Mouse (Mus musculus): ENCODE measurements at regions not wholly inside any gene's neighbourhood (a gene's known extent, or its start where the extent isn't known, plus 50 kb on each side); places are given as distances from the start of the nearest gene placed in this dataset.

DNA sequence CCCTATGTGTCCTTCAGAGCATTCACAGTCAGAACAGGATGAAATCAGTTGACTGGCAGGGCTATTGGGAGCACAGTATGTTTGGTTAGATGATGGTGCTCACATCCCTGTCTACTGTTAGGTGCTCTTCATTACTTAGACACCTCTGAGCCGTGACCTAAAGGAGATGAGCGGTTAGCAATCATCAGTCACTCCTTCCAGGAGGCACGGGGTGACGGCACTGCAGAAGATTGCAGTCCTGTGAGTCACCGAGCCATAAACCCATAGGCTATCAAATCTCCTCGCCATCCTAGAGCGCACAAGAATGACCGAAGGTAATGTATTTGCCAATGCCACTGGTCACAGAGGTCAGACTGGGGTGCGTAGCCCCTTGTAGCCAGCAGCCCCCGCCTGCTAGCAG, 176.8 kb upstream of the Arl4c start:
- Histone ChIP-seq H3K79me2 (replicated peaks; ENCODE audit: control insufficient read depth, extremely low read depth, insufficient read depth, poor library complexity, severe bottlenecking) (no peaks in the 10 kb centered on the region), H3K4me1 (ENCODE audit: control insufficient read depth in 1 of 2, insufficient read depth in 2 of 2) (no peaks in the 10 kb centered on the region), H3K36me3 (replicated peaks in 1 of 2; ENCODE audit: control insufficient read depth in 1 of 2, insufficient read depth in 1 of 2, low read length in 1 of 2) (no peaks in the 10 kb centered on the region), H3K9me3 (replicated peaks; ENCODE audit: low read length) (peaks cover 63% of the 10 kb centered on the region), H3K27me3 (replicated peaks) (no peaks in the 10 kb centered on the region), H3K27ac (ENCODE audit: insufficient read depth, low read depth) (no peak overlapping the region), H3K4me2 (ENCODE audit: insufficient read depth, low read depth, poor library complexity, severe bottlenecking) (no peak overlapping the region), H3K9ac (ENCODE audit: insufficient read depth, low read depth) (no peak overlapping the region), H3K4me3 (replicated peaks in 1 of 3; ENCODE audit: low read depth in 2 of 3, low read length in 2 of 3, poor library complexity in 1 of 3) (no peak overlapping the region)
- dilution Hi-C loops (cut with MboI; ENCODE audit: extremely low pct_ligation_motif_present, extremely low pct_unique_long_range_greater_than_20kb, low sequenced_read_pairs): no loop called here
- in situ Hi-C loops (cut with MboI; ENCODE audit: low pct_ligation_motif_present, low pct_unique_long_range_greater_than_20kb, low sequenced_read_pairs): no loop called here
- no peak for DNase-seq (ENCODE audit: extremely low read depth)
- TF ChIP-seq PAX5 (IDR thresholded peaks at IDR 0.05; ENCODE audit: low read length): no peak
- TF ChIP-seq CHD2 (IDR thresholded peaks at IDR 0.05; ENCODE audit: low read length): no peak
- TF ChIP-seq TBP (conservative IDR thresholded peaks at IDR 0.05; ENCODE audit: low read depth, low read length): no peak
- no peak for TF ChIP-seq ZMIZ1 (IDR thresholded peaks at IDR 0.05; ENCODE audit: low read depth, low read length)
- no peak for TF ChIP-seq JUND (conservative IDR thresholded peaks at IDR 0.05; ENCODE audit: low read depth, low read length)
- no peak for TF ChIP-seq EP300 (IDR thresholded peaks at IDR 0.05; ENCODE audit: low read length)
- TF ChIP-seq POLR2AphosphoS2 (IDR thresholded peaks at IDR 0.05; ENCODE audit: low read depth, low read length): no peak
- TF ChIP-seq USF1 (IDR thresholded peaks at IDR 0.05; ENCODE audit: low read depth, low read length): no peak
- no peak for TF ChIP-seq NELFE (IDR thresholded peaks at IDR 0.05; ENCODE audit: low read depth, low read length)
- TF ChIP-seq USF2 (conservative IDR thresholded peaks at IDR 0.05; ENCODE audit: low read depth, low read length): no peak
- TF ChIP-seq JUN (IDR thresholded peaks at IDR 0.05; ENCODE audit: insufficient read depth, low read depth, low read length): no peak

DNA sequence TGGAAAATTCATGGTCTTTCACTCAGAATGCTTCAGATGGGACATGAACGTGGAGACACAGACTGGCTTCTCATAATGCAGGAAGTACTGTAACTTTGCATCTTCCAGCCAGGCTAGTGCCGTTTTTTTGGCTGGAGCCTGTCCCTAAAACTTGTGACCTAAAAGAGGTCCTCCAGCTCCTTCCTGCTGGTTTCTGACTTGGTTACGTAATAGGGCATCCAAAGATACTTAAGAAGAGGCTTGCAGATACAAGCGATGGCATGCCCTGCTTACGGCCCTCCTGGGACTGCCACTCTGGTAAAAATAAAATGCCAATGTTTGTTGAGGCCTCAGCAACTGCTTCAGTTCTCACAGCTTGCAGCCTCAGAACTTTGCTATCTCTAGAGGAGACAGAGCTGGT, 177.3 kb upstream of the Arl4c start:
- no peak for DNase-seq (ENCODE audit: extremely low read depth)
- Histone ChIP-seq H3K36me3 (replicated peaks in 1 of 2; ENCODE audit: control insufficient read depth in 1 of 2, insufficient read depth in 1 of 2, low read length in 1 of 2) (no peaks in the 10 kb centered on the region), H3K9me3 (replicated peaks; ENCODE audit: low read length) (peaks cover 61% of the 10 kb centered on the region), H3K4me3 (replicated peaks in 1 of 3; ENCODE audit: low read depth in 2 of 3, low read length in 2 of 3, poor library complexity in 1 of 3) (no peak overlapping the region), H3K27me3 (replicated peaks) (no peaks in the 10 kb centered on the region), H3K79me2 (replicated peaks; ENCODE audit: control insufficient read depth, extremely low read depth, insufficient read depth, poor library complexity, severe bottlenecking) (no peaks in the 10 kb centered on the region), H3K4me2 (ENCODE audit: insufficient read depth, low read depth, poor library complexity, severe bottlenecking) (no peak overlapping the region), H3K4me1 (ENCODE audit: control insufficient read depth in 1 of 2, insufficient read depth in 2 of 2) (no peaks in the 10 kb centered on the region), H3K27ac (ENCODE audit: insufficient read depth, low read depth) (no peak overlapping the region), H3K9ac (ENCODE audit: insufficient read depth, low read depth) (no peak overlapping the region)
- dilution Hi-C loops (cut with MboI; ENCODE audit: extremely low pct_ligation_motif_present, extremely low pct_unique_long_range_greater_than_20kb, low sequenced_read_pairs) (no loop called here), in situ Hi-C loops (cut with MboI; ENCODE audit: low pct_ligation_motif_present, low pct_unique_long_range_greater_than_20kb, low sequenced_read_pairs) (no loop called here)
- TF ChIP-seq RAD21 (IDR thresholded peaks at IDR 0.05; ENCODE audit: low read depth, low read length): no peak
- no peak for TF ChIP-seq CTCF (conservative IDR thresholded peaks at IDR 0.05 in 1 of 2, IDR thresholded peaks at IDR 0.05 in 1 of 2; ENCODE audit: low read depth in 2 of 2, low read length in 2 of 2)
- no peak for TF ChIP-seq ZNF384 (IDR thresholded peaks at IDR 0.05; ENCODE audit: low read depth, low read length)
- no peak for TF ChIP-seq ZC3H11A (IDR thresholded peaks at IDR 0.05; ENCODE audit: low read depth, low read length)
- no peak for TF ChIP-seq GABPA (IDR thresholded peaks at IDR 0.05; ENCODE audit: insufficient replicate concordance, low read depth, low read length)
- no peak for TF ChIP-seq EP300 (IDR thresholded peaks at IDR 0.05; ENCODE audit: low read length)

DNA sequence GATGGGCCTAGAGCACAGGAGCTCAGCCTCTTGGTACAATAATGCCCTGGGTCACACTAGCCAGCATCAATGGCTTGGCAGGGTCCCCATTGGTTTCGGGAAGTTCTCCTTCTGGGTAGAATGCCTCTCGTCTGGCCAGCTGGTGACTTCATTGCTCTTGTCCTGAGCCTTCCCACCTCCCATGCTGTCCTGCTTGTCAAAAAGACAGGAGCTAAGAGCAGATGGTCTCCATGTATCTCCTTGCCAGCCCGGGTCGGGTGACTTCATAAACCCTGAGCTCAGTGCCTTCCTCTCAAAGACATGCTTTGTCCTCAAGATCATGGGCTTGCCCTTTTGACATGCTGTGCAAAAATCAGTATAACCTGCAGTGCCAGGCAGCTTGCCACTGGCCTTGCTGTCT, 179.2 kb upstream of the Sh3bp4 start:
- Histone ChIP-seq H3K4me1 (ENCODE audit: control insufficient read depth in 1 of 2, insufficient read depth in 2 of 2) (no peaks in the 10 kb centered on the region), H3K27ac (ENCODE audit: insufficient read depth, low read depth) (no peak overlapping the region), H3K4me2 (ENCODE audit: insufficient read depth, low read depth, poor library complexity, severe bottlenecking) (no peak overlapping the region), H3K4me3 (replicated peaks in 1 of 3; ENCODE audit: low read depth in 2 of 3, low read length in 2 of 3, poor library complexity in 1 of 3) (no peak overlapping the region), H3K27me3 (replicated peaks) (no peaks in the 10 kb centered on the region), H3K9ac (ENCODE audit: insufficient read depth, low read depth) (no peak overlapping the region), H3K36me3 (replicated peaks in 1 of 2; ENCODE audit: control insufficient read depth in 1 of 2, insufficient read depth in 1 of 2, low read length in 1 of 2) (no peaks in the 10 kb centered on the region), H3K9me3 (replicated peaks; ENCODE audit: low read length) (peaks cover 30% of the 10 kb centered on the region), H3K79me2 (replicated peaks; ENCODE audit: control insufficient read depth, extremely low read depth, insufficient read depth, poor library complexity, severe bottlenecking) (no peaks in the 10 kb centered on the region)
- TF ChIP-seq EP300 (IDR thresholded peaks at IDR 0.05; ENCODE audit: low read length) (no peak), MEF2A (IDR thresholded peaks at IDR 0.05; ENCODE audit: borderline replicate concordance, low read depth, low read length) (no peak), ETS1 (conservative IDR thresholded peaks at IDR 0.05; ENCODE audit: low read depth, low read length) (no peak), ZKSCAN1 (IDR thresholded peaks at IDR 0.05; ENCODE audit: borderline replicate concordance, low read depth, low read length) (no peak), MYC (IDR thresholded peaks at IDR 0.05; ENCODE audit: low read depth, low read length) (no peak), PAX5 (IDR thresholded peaks at IDR 0.05; ENCODE audit: low read length) (no peak), SMC3 (IDR thresholded peaks at IDR 0.05; ENCODE audit: low read depth, low read length) (no peak), SIN3A (IDR thresholded peaks at IDR 0.05; ENCODE audit: low read length) (no peak), KAT2A (IDR thresholded peaks at IDR 0.05; ENCODE audit: insufficient replicate concordance, low read length) (no peak), JUND (conservative IDR thresholded peaks at IDR 0.05; ENCODE audit: low read depth, low read length) (no peak), RAD21 (IDR thresholded peaks at IDR 0.05; ENCODE audit: low read depth, low read length) (no peak)
- DNase-seq (ENCODE audit: extremely low read depth): no peak
- dilution Hi-C loops (cut with MboI; ENCODE audit: extremely low pct_ligation_motif_present, extremely low pct_unique_long_range_greater_than_20kb, low sequenced_read_pairs): no loop called here
- in situ Hi-C loops (cut with MboI; ENCODE audit: low pct_ligation_motif_present, low pct_unique_long_range_greater_than_20kb, low sequenced_read_pairs): no loop called here
